Mouse (Mus musculus) hindbrain, embryonic 10.5 days (tissue): ENCODE data around the gene Zfp825. TPM values are rescaled to one million over a fixed set of nuclear protein-coding genes. Genes with fewer than 3 reads are reported as not detected.
"Not testable (repeated sequence)": the region's sequence is repeated elsewhere in the genome, so short reads cannot be mapped to it uniquely, and the experiment has no call there.

ENCODE experiments used
- DNase-seq: peaks from one replicate; pipeline ENCODE4 v3.0.0-alpha.2; 2017; ENCODE audit warnings: low spot score
- H3K27ac ChIP-seq: fragments of 300-500 bp; sonication (generic); 2 replicates; pipeline ENCODE4 v1.5.1; 2016; ENCODE audit warnings: mild to moderate bottlenecking, moderate library complexity
- H3K27me3 ChIP-seq: fragments of 300-500 bp; sonication (generic); 2 replicates; pipeline ENCODE4 v1.6.1; 2016; ENCODE audit warnings: mild to moderate bottlenecking; ENCODE audit not compliant: poor library complexity, insufficient read depth, severe bottlenecking
- H3K36me3 ChIP-seq: fragments of 300-500 bp; sonication (generic); 2 replicates; pipeline ENCODE4 v1.6.1; 2016; ENCODE audit warnings: mild to moderate bottlenecking, moderate library complexity
- H3K4me1 ChIP-seq: fragments of 300-500 bp; sonication (generic); replicated peaks from 2 replicates; pipeline ENCODE4 v1.6.1; 2016; ENCODE audit warnings: mild to moderate bottlenecking
- H3K4me3 ChIP-seq: fragments of 300-500 bp; sonication (generic); 2 replicates; pipeline ENCODE4 v1.5.1; 2016; ENCODE audit warnings: mild to moderate bottlenecking, moderate library complexity
- H3K9me3 ChIP-seq: fragments of 300-500 bp; sonication (generic); 2 replicates; pipeline ENCODE4 v1.6.1; 2016; ENCODE audit warnings: mild to moderate bottlenecking, moderate library complexity
- WGBS: fragments of 180-500 bp; shearing (Covaris S2); methylation state at CpG from one replicate; pipeline ENCODE4 v1.1.7; 2016; 5-methylcytosine and 5-hydroxymethylcytosine counted together
- polyA plus RNA-seq: library from polyadenylated mRNA; unstranded; fragments of >200 nt; fragmentation: Nextera tagmentation; extraction: Ambion mirVana; gene quantifications from 2 replicates; pipeline ENCODE4 v1.2.1, GENCODE M21; 2016

Zfp825 gene
- polyA plus RNA-seq, 1 experiment from 2014 or later, result 19.0 TPM

GRCm38 (mm10) chr13:74471468-74471867 lies 22.3 kb downstream of the Zfp825 start:
- H3K27ac ChIP-seq, DNase-seq, H3K9me3 ChIP-seq, H3K27me3 ChIP-seq, H3K4me1 ChIP-seq, H3K4me3 ChIP-seq, H3K36me3 ChIP-seq: not testable (repeated sequence)
- 86% methylated on average over 2 of the region's 2 CpGs for WGBS

- H3K4me1 ChIP-seq, result 0 out of 2 replicates have a peak, but pooled peaks cover 3% of the 10 kb centered on the region
- peak; percentile 84 for DNase-seq
- no peaks in the 10 kb centered on the region for H3K27me3 ChIP-seq
- WGBS, result under 1% methylated on average over 23 of the region's 23 CpGs
- H3K4me3 ChIP-seq, result peak overlapping the region; percentile 72
- H3K9me3 ChIP-seq, result 0 out of 2 replicates have a peak, but pooled peaks cover 2% of the 10 kb centered on the region
- peaks cover 4% of the 10 kb centered on the region; the same call in 1 of the 2 replicates for H3K36me3 ChIP-seq
- H3K27ac ChIP-seq, result peak overlapping the region; percentile 91
Measured at GRCm38 (mm10) chr13:74462699-74463385, 30.9 kb downstream of the Zfp825 start.

- DNase-seq, H3K27me3 ChIP-seq, H3K4me1 ChIP-seq, H3K9me3 ChIP-seq, H3K36me3 ChIP-seq: not testable (repeated sequence)
- H3K4me3 ChIP-seq, result peak overlapping the region; percentile 72
- H3K27ac ChIP-seq, result peak overlapping the region; percentile 91
- WGBS, result 5% methylated on average over 7 of the region's 7 CpGs
Measured at GRCm38 (mm10) chr13:74462318-74462698, 31.5 kb downstream of the Zfp825 start.

- H3K4me1 ChIP-seq, result no peaks in the 10 kb centered on the region
- no peak for DNase-seq
- H3K36me3 ChIP-seq, result peaks cover 32% of the 10 kb centered on the region
- peaks cover 72% of the 10 kb centered on the region for H3K9me3 ChIP-seq
- H3K27me3 ChIP-seq, result no peaks in the 10 kb centered on the region
- no peak overlapping the region for H3K27ac ChIP-seq
- H3K4me3 ChIP-seq, result no peak overlapping the region
- WGBS, result 24% methylated on average over 19 of the region's 19 CpGs
Measured at GRCm38 (mm10) chr13:74439895-74440294, 53.9 kb downstream of the Zfp825 start.

Other genes with a start within 250 kb of the Zfp825 start
- gene Ahrr, start 201.7 kb downstream of the Zfp825 start, polyA plus RNA-seq, result 0.81 and 1.1 TPM in 2 replicates
- gene Pdcd6, start 176.4 kb downstream of the Zfp825 start, polyA plus RNA-seq, result 128 and 131 TPM in 2 replicates
- gene Sdha, start 143.7 kb downstream of the Zfp825 start, polyA plus RNA-seq, result 221 and 266 TPM in 2 replicates
- gene Ccdc127, start 143.7 kb downstream of the Zfp825 start, polyA plus RNA-seq, result 46.2 and 53.9 TPM in 2 replicates
- gene Lrrc14b, start 130.0 kb downstream of the Zfp825 start, polyA plus RNA-seq, result not detected in 2 replicates
- gene Zfp72, start 103.2 kb downstream of the Zfp825 start, polyA plus RNA-seq, result 4.1 and 4.9 TPM in 2 replicates
- 94.6 and 115 TPM in 2 replicates for gene Ftl1-ps1, start 94.3 kb downstream of the Zfp825 start, polyA plus RNA-seq
- gene Erap1, start 145.6 kb upstream of the Zfp825 start, polyA plus RNA-seq, result 3.8 and 4.2 TPM in 2 replicates